Mouse (Mus musculus): ENCODE measurements around the gene Zfp791.

DNA sequence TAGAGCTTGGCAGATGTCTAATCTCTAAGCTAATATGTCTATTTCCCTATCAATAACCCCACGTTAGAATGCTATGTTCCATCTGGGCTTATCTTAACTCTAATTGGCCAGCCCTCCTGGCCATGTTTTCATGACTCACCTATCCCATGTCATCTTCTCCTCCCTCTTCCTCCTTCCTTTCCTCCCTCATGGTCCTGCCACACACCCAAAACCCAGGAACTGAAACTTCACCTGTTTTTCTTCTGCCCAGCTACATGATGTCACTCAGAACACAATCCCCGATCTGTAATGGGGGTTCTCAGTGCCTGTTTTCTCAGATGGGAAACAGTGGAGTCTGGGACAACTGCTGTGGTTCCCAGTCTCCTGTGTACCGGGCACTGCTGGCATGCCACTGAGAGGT is 28.7 kb upstream of the Zfp791 start, which contains the start of gene Cks1brt:
- TF ChIP-seq CTCF (IDR thresholded peaks at IDR 0.05; ENCODE audit: low read depth, low read length) (no peak), POLR2A (IDR thresholded peaks at IDR 0.05; ENCODE audit: extremely low read depth, insufficient read depth, low read length) (no peak)

All from liver, adult 2 months (tissue).